Mouse (Mus musculus) limb, embryonic 14.5 days (tissue): ENCODE results near the gene Coro1c. TPM values are rescaled to one million over a fixed set of nuclear protein-coding genes. Genes with fewer than 3 reads are reported as not detected.

ENCODE experiments used
- ATAC-seq: fragments of 200-750 bp; cut with Nextera tagmentation; 2 replicates; pipeline ENCODE4 v1.8.0; 2017; ENCODE audit warnings: low read depth, moderate number of reproducible peaks, moderate TSS enrichment; ENCODE audit not compliant: low FRiP score
- DNase-seq: peaks from one replicate; pipeline ENCODE4 v3.0.0-alpha.2; 2015; ENCODE audit warnings: low spot score
- H3K27ac ChIP-seq: fragments of 300-500 bp; sonication (generic); replicated peaks from 2 replicates; pipeline ENCODE4 v1.5.1; 2014; ENCODE audit warnings: low read depth, mild to moderate bottlenecking, low read length, moderate library complexity, mixed read lengths
- H3K27me3 ChIP-seq: fragments of 300-500 bp; sonication (generic); 2 replicates; pipeline ENCODE4 v1.6.1; 2014; ENCODE audit warnings: low read length, mixed read lengths; ENCODE audit not compliant: control insufficient read depth, insufficient read depth
- H3K36me3 ChIP-seq: fragments of 300-500 bp; sonication (generic); 2 replicates; pipeline ENCODE4 v1.6.1; 2014; ENCODE audit warnings: mild to moderate bottlenecking, low read length, moderate library complexity, mixed read lengths; ENCODE audit not compliant: control insufficient read depth, insufficient read depth
- H3K4me1 ChIP-seq: fragments of 300-500 bp; sonication (generic); 2 replicates; pipeline ENCODE4 v1.6.1; 2014; ENCODE audit warnings: antibody characterized with exemption, low read length, mixed read lengths; ENCODE audit not compliant: control insufficient read depth, insufficient read depth
- H3K4me2 ChIP-seq: fragments of 300-500 bp; sonication (generic); replicated peaks from 2 replicates; pipeline ENCODE4 v1.6.1; 2014; ENCODE audit warnings: low read depth, mild to moderate bottlenecking, low read length, moderate library complexity; ENCODE audit not compliant: severe bottlenecking
- H3K4me3 ChIP-seq: fragments of 300-500 bp; sonication (generic); replicated peaks from 2 replicates; pipeline ENCODE4 v1.5.1; 2014; ENCODE audit warnings: low read length
- H3K9ac ChIP-seq: fragments of 300-500 bp; sonication (generic); 2 replicates; pipeline ENCODE4 v1.6.1; 2014; ENCODE audit warnings: mild to moderate bottlenecking, low read depth, low read length, moderate library complexity; ENCODE audit not compliant: severe bottlenecking
- H3K9me3 ChIP-seq: fragments of 300-500 bp; sonication (generic); 2 replicates; pipeline ENCODE4 v1.6.1; 2016; ENCODE audit warnings: low read length; ENCODE audit not compliant: control insufficient read depth
- POLR2A ChIP-seq: fragments of 200-500 bp; IDR thresholded peaks from 2 replicates; pipeline ENCODE4 v1.8.0; 2012; ENCODE audit warnings: inconsistent platforms, mild to moderate bottlenecking, moderate library complexity, borderline replicate concordance; ENCODE audit not compliant: insufficient read depth, insufficient read length; ENCODE audit errors: extremely low read depth
- whole genome bisulfite sequencing: fragments of 180-500 bp; shearing (Covaris S2); extraction: QIAGEN DNeasy Blood & Tissue Kit; methylation state at CpG from one replicate; pipeline ENCODE4 v1.1.7; 2014; 5-methylcytosine and 5-hydroxymethylcytosine counted together
- polyA plus RNA-seq, 2 experiments: library from polyadenylated mRNA; depleted of rRNA in 1 of 2; stranded (reverse) in 1 of 2; unstranded in 1 of 2; fragments of >200 nt; fragmentation: Nextera tagmentation in 1 of 2; extraction: Ambion mirVana in 1 of 2; gene quantifications; 2 replicates each; pipeline versions ENCODE4 v1.2.1 to v1.2.3; 2012 to 2014

The Coro1c gene
- polyA plus RNA-seq, 2 experiments = 68.9 to 92.4 TPM

DNA sequence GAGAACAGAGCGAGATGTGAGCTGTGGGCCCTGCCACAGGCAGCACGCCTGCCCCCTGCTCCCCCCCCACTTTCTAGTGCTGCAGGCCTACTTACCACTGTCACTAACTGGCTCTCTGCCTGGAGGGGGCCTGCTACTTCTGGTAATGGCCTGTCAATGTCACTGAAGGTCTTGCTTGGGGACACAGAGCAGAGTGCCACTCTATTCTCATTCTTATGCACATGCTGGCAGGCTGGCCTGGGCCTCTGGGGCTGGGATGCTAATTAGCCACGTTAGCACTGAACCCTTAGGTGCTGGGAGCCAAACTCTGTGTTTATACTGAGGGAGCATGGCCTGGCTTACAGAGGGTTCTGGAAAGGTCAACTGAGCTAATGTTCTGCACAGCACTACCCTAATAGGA is 52.9 kb downstream of the Coro1c start:
- H3K4me3 ChIP-seq = no peak overlapping the region
- 66% methylated on average over 3 of the region's 3 CpGs for WGBS
- H3K9ac ChIP-seq = no peak overlapping the region
- H3K4me2 ChIP-seq = no peak overlapping the region
- no peak for ATAC-seq
- H3K27ac ChIP-seq = no peak overlapping the region
- H3K9me3 ChIP-seq = no peaks in the 10 kb centered on the region
- no peaks in the 10 kb centered on the region for H3K27me3 ChIP-seq
- H3K36me3 ChIP-seq = peaks cover 17% of the 10 kb centered on the region
- peaks cover 11% of the 10 kb centered on the region for H3K4me1 ChIP-seq
- TF ChIP-seq POLR2A = no peak
- DNase-seq = no peak

DNA sequence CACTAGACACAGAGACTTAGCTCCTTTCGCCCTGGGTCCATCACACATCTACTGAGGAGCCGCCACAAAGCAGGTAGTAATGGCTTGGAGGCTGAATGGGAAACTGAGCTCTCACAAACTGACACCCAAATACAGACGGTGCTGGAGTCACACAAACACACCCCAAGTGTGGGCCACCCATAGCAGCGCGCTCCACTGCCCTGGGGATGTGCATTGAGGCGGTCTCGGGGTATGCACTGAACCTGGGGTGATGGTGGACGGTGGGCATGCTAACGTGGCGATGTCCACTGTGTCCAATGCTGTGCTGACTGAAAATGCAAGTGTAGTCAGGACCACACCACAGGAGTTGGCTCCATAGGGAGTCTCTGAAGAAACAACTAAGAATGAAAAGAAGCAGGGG is 53.4 kb downstream of the Coro1c start:
- Histone ChIP-seq H3K27me3 (no peaks in the 10 kb centered on the region), H3K4me1 (peaks cover 11% of the 10 kb centered on the region), H3K36me3 (peaks cover 23% of the 10 kb centered on the region), H3K9ac (no peak overlapping the region), H3K9me3 (no peaks in the 10 kb centered on the region), H3K4me2 (no peak overlapping the region), H3K27ac (no peak overlapping the region), H3K4me3 (no peak overlapping the region)
- no peak for TF ChIP-seq POLR2A
- ATAC-seq (no peak), DNase-seq (no peak)
- 93% methylated on average over 10 of the region's 10 CpGs for WGBS

DNA sequence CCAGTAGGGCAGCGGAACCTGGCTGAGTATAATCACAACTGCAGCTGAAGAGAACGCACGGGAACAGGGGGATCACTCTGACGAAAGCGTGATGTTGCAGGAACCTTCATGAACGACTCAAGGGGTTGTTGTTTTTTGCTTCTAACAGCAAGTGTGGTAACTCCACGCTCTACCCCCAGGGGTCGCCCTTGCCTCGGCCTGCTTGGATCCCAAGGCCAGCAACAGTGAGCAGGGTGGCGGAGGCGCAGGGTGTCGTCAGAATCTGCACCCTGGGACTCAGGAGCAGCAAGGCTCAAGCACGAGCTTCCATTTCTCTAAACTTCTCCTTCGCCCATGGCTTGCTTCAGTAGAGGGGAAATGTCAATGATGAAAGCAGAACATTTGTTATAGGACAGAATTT is 54.1 kb downstream of the Coro1c start:
- Histone ChIP-seq H3K9ac (no peak overlapping the region), H3K4me2 (no peak overlapping the region), H3K4me3 (no peak overlapping the region), H3K27me3 (no peaks in the 10 kb centered on the region), H3K36me3 (peaks cover 28% of the 10 kb centered on the region), H3K4me1 (peaks cover 10% of the 10 kb centered on the region), H3K9me3 (no peaks in the 10 kb centered on the region), H3K27ac (no peak overlapping the region)
- 41% methylated on average over 14 of the region's 14 CpGs for WGBS
- DNase-seq (peak; percentile 62), ATAC-seq (peak; percentile 42; the same call in 1 of the 2 replicates)
- TF ChIP-seq POLR2A = no peak

DNA sequence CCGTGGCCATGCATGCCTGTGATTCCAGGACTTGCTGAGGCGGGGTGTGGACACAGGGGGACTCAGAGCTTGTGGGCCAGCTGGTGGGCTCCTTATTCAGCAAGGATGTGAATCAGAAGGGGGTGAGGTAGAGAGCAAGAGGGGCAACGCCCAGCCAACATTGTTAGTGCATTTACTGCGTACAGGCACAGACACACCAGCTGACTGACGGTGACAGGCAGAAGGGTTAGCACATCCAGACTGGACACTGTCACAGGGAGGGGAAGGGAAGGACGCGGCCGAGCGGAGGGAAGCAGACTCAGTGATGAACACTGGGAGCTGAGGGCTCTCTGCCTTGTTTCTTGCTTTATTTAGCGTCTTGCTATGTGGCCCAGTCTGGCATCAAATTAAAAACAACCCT is 55.0 kb downstream of the Coro1c start:
- Histone ChIP-seq H3K4me1 (peaks cover 1% of the 10 kb centered on the region), H3K27me3 (no peaks in the 10 kb centered on the region), H3K4me2 (no peak overlapping the region), H3K9ac (no peak overlapping the region), H3K27ac (no peak overlapping the region), H3K9me3 (no peaks in the 10 kb centered on the region), H3K36me3 (peaks cover 35% of the 10 kb centered on the region), H3K4me3 (no peak overlapping the region)
- no peak for TF ChIP-seq POLR2A
- no peak for DNase-seq
- no peak for ATAC-seq
- WGBS = 89% methylated on average over 10 of the region's 10 CpGs

DNA sequence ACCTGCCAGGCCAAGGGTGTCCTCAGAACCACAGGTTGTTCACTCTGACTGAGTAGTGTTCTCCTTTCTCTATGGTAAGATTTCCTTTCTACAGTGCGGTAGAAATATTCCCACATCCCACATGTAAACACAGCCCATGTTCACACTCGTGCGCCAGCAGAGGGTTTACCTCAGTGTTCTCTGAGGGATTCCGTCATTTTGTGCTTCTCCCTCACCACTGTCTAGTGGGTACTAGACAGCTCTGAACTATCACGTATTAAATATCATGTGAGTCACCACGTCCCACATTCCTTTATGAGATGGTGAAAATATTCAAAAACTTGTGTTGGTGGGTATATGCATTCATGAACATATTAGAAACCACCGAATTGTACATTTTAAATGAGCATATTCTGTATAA is 56.1 kb downstream of the Coro1c start:
- no peaks in the 10 kb centered on the region; the same call in 1 of the 2 replicates for H3K4me1 ChIP-seq
- H3K36me3 ChIP-seq = peaks cover 43% of the 10 kb centered on the region
- H3K27me3 ChIP-seq = no peaks in the 10 kb centered on the region
- H3K9ac ChIP-seq = no peak overlapping the region
- no peaks in the 10 kb centered on the region for H3K9me3 ChIP-seq
- no peak for TF ChIP-seq POLR2A
- DNase-seq (no peak), ATAC-seq (no peak)
- WGBS = 94% methylated on average over 7 of the region's 7 CpGs
- no peak overlapping the region for H3K4me2 ChIP-seq
- no peak overlapping the region for H3K4me3 ChIP-seq
- no peak overlapping the region for H3K27ac ChIP-seq
